Mouse (Mus musculus): ENCODE data around the gene Stmnd1.
"Not testable (repeated sequence)": the region's sequence is repeated elsewhere in the genome, so short reads cannot be mapped to it uniquely, and the experiment has no call there.

The Stmnd1 gene

GRCm38 (mm10) chr13:46273453-46274110 is at the start of gene Stmnd1:
Stmnd1 (plus strand) TSS chr13:46273721.
- DNase-seq = no peak

DNA sequence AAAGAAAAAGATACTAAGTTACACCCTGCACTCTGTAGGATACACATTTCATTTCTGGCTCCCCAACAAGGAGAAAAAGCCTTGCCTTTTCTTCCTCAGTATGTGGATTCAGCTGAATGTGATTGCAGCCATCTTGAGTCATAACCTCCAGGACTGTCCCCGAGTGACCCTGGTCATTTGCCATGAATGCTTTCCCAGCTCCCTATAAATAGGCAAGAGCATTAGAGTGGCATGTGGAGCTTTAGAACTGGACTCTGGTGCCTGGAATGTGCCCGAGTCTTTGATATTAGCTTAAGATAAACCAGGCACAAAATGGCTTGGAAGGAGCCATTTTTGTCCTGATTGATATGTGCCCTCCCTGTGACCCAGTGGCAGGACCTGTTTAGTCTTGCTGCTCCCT is 46.6 kb upstream of the Stmnd1 start:
- no peak for DNase-seq

- no peak for DNase-seq
Measured at GRCm38 (mm10) chr13:46227486-46227885, 46.0 kb upstream of the Stmnd1 start.

GRCm38 (mm10) chr13:46228750-46229149 is 44.8 kb upstream of the Stmnd1 start:
- not testable (repeated sequence) for DNase-seq

- no peak for DNase-seq
Measured at GRCm38 (mm10) chr13:46231514-46232085, 41.9 kb upstream of the Stmnd1 start.

DNA sequence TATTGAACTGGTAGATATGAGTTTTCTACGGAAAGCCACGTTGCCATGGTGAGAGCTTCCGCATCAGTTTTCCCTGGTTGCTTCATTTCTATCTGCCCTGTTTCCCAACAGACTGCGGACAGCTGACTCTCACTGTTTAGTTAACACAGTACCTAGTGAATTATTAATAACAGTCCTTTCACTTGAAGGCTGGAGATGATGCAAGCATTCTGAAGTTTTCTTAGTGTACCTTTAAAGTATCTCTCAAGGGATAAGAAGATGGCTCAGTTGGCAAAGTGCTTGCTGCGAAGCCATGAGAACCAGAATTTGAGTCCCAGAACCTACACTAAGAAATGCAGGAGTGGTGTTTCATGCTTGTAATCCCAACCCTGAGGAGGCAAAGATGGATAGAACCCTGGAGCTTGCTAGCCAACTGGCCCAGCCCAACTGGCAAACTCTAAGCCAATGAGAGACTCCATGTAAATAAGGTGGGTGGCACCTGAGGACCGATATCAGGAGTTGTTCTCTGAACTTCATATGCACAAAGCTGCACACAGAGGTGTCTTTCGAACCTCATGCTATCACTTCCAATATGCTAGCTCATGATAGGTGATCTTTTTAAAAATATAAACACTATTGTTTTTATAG is 35.7 kb upstream of the Stmnd1 start:
- no peak for DNase-seq

DNA sequence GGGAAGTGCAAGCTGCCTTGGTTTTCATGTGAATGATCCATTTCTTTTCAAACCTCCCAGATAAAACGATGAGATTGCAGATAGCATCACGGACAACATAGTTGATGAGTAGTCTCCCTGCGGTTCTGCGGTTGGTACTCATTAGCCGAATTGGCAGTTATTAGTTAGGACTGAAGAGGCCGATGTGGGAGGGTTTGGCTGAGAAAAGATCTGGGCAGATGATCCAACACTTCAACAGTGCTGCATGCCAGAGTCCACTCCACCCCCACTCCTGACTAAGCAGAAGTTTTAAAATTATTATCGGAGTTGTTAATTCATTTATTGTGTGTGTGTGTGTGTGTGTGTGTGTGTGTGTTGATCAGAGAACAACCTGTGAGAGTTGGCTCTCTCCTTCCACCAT is 34.7 kb upstream of the Stmnd1 start:
- DNase-seq = no peak

DNA sequence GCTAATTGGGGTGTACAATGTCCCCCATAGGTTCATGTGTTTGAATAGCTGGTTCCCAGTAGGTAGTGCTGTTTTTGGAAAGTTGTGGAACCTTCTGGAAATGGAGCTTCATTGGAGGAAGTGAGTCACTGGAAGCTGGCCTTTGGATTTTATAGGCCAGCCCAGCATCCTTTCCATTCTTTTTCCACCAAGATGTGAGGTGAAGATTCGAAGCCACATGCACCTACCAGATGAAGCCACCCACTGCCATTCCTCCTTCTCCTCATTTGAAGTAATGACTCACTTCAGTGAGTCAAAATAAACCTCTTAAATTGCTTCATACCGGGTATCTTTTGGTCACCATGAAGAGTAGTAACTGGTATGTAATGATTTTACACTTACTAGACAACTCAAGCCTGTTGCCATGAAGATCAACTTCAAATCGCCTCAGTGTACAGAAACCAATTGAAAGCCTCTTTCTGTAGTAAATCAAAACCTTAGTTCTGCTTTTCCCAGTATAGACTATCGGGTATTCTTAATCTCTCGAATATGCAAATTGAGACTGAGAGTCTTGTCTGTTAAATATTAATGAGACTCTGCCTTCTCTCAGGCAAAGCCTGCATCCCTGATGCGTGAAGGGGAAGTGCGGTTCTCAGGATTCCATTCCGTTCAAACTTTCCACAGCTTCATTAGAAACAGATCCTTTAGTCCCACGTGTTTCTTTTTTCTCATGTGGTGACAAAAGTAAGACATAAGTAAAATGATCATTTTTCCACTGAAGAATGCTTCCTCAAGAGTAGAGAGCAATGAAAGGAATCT is 31.9 kb upstream of the Stmnd1 start:
- DNase-seq = no peak

GRCm38 (mm10) chr13:46253753-46254152 is 19.8 kb upstream of the Stmnd1 start:
- DNase-seq = no peak

GRCm38 (mm10) chr13:46254171-46254570 is 19.4 kb upstream of the Stmnd1 start:
- DNase-seq = no peak

DNA sequence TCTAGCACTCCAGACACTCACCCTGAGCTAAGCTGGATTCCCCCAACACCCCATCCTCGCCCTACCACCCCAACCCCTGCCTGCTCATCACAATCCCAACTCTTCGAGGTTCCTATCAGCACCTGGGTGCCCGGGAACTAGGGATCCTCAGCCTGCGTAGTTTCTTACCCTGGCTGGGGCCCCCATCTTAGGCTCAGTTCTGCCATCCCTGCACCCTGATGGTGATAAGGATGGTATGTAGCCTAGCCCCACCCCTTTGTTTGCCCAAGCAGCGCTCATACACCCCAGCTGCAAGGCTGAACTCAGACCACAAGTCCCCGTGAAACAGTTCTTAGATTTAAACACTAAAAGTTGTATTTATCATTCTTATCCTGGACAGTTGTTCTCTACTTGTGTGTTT is 17.9 kb upstream of the Stmnd1 start:
- peak; percentile 14 for DNase-seq

- DNase-seq = peak; percentile 43
Measured at GRCm38 (mm10) chr13:46257847-46258246, 15.7 kb upstream of the Stmnd1 start.

GRCm38 (mm10) chr13:46259526-46259925 is 14.0 kb upstream of the Stmnd1 start:
- no peak for DNase-seq

DNA sequence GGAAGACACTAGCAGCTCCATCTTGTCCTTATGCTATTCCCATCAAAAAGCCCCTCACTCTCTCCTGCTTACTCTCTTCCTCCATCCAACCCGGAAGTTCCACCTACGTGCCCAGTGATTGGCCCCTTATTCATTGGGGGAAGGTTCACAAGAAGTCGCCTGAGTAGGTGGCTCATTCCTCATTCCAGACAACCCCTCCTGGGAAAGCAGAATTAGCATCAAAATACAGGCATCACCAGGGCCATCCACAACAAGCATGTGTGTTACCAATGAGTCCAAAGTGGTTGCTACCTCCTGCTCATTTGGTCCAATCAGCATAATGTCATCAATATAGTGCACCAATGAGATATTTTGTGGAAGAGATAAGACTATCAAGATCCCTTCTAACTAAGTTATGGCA is 12.3 kb upstream of the Stmnd1 start:
- no peak for DNase-seq

GRCm38 (mm10) chr13:46267783-46268182 is 5.7 kb upstream of the Stmnd1 start:
- DNase-seq = no peak

GRCm38 (mm10) chr13:46268341-46268740 is 5.2 kb upstream of the Stmnd1 start:
- DNase-seq = no peak

- no peak for DNase-seq
Measured at GRCm38 (mm10) chr13:46268815-46269445, 4.6 kb upstream of the Stmnd1 start.

DNA sequence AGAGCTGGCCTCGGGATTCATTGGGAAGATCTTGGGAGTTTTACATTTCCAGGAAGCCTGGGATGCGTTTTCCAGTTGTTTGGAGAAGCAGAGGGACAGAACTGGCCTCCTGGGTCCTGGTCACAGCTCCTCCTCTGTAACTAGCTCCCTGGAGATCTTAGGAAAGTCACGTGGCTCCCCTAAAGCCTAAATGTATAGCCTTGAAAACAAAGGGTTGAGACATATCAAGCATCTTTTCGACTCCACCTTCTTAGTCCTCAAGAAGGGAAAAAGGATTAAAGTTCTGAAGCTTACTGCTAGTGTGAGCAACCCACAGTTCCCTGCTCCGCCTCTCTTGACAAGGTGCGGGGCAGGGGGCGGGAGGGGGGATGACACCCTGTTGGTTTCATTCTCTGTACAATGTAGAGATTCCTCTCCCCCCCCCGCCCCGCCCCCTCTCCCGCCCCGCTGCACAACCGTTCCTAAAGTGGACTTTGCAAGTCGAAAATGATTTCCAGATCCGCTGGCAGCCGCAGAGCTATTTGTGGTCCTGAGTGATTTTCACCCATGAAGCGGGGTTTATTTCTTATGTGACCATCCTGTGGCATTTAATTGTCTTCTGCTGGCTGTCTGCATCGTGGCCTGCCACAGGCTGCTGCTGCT is 589 bp upstream of the Stmnd1 start:
- DNase-seq = no peak

DNA sequence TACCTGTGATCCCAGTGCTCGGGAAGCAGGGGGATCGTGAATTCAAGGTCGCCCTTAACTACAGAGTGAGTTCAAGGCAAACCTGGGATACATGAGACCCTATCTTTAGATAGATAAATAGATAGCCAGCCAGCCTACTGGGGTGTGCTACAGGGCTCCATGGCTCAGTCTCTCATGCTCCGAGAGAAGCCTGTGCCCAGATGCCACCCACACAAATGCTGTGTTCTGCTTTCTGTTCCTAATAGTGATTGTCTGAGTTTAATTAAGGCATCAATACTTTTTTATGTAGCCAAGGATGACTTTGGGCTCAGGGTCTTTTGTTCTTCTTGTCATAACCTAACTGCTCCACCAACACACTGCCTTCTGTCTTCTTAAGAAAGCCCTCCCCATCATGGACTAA is 2.2 kb downstream of the Stmnd1 start:
- no peak for DNase-seq

- no peak for DNase-seq
Measured at GRCm38 (mm10) chr13:46282543-46282942, 9.0 kb downstream of the Stmnd1 start.

DNA sequence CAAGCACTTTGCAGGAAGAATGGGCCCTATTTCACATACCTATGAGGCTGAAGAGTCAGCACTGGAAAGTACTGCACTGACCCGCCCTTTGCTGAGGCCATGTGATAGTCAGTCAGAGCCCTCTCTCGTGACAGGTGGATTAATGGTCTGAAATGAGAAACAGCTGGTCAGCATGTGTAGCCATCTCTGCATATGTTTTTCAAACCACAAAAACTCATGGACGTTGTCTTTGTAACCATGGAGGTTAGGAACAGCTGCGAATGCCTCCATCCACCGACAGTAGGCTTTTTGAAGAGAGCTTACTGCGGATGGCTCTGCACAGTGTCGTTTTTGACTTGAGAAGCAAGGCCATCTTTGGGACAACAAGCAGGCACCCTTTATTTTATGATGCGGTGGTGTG is 14.3 kb downstream of the Stmnd1 start:
- no peak for DNase-seq

GRCm38 (mm10) chr13:46288372-46288771 is 14.9 kb downstream of the Stmnd1 start:
- no peak for DNase-seq

DNA sequence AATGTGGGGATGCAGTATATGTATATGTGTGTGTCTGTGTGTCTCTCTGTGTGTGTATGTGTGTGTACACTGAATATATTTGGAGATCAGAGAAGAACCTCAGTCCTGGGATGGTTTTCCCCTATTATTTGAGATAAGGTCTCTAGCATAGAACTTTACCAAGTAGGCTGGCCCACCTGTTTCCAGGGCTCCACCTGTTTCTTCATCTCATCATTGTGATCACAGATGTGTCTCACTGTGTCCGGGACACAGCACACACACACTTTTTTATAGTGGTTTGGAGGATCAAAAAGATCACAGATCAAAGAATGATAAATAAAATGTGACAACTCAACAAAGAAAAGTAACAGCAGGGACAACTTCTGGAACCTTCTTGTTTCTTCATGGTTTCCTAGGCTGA is 17.0 kb downstream of the Stmnd1 start:
- no peak for DNase-seq

Data from thymus, postnatal 14 days (tissue).